In the genomic region with DNA sequence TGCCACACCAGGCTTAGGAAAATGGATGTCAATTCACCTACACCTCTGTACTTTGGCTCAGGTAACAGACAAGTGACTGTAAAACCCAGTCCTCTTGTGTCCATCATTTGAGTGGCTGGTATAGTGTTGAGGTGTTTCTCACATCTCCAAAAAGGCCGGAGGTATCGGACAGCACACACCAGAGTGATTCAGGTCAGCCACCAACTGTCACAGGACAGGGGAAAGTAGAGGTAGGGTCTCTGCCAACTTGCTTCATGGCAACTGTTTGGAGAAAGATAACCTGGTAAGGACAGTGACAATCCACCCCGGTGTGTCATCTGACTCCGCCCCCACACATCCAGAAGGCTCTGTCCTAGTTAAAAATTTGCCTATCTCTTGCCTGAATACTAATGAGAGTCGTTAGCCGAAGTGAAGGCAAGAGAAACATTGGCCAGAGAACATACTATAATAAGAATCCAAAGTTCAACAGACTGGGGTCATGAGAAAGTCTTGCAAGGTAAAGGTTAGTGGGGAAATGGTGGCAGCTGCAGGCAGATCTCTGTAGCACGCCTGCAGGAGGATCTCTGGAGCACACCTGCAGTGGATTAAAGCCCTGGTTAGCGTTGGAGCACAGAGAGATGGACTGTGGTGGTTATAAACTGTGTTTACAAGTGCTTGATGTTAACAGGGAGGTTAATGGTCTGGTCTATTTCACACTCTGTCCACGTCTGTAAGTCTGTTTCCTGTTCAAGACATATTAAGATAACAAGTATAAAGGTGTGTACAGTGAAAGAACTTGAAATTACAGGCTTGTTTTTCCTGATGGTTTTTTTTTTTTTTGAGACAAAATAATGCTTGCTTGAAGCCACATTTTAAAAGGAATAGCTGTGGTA, we compare ENCODE assay signal across 15 mouse cellular contexts. TPM values are rescaled to one million over a fixed set of nuclear protein-coding genes. Genes with fewer than 3 reads are reported as not detected.
DNase-seq lines count a peak whose midpoint lies in the region; ATAC-seq and TF ChIP-seq lines count a peak whose summit lies in the region.
"Had no signal": no experiment of that assay in that cellular context is flagged by ENCODE, and none has a peak within 500 bp of the region (broad histone marks: within the 10 kb centered on the region; RNA-seq: fewer than 3 reads in every experiment).

No protein-coding gene starts in this region.

- no peak overlapping the region for H3K9ac ChIP-seq in liver, postnatal 0 days (replicated peaks)
- no peak overlapping the region for H3K9ac ChIP-seq in intestine, embryonic 15.5 days
- H3K9ac ChIP-seq in kidney, embryonic 16.5 days (replicated peaks; ENCODE audit: low read length): no peak overlapping the region
- H3K9ac ChIP-seq in forebrain, embryonic 16.5 days (replicated peaks; ENCODE audit: low read depth, low read length): no peak overlapping the region
- H3K9ac ChIP-seq: forebrain, embryonic 12.5 days; lung, embryonic 15.5 days had no signal

- peak overlapping the region; percentile 55 for H3K4me2 ChIP-seq in liver, postnatal 0 days (ENCODE audit: low read depth, low read length)
- H3K4me2 ChIP-seq in intestine, embryonic 15.5 days (replicated peaks): 0 out of 2 replicates have a peak overlapping the region, but pooled peaks have one; percentile 3
- H3K4me2 ChIP-seq in kidney, embryonic 16.5 days (replicated peaks; ENCODE audit: low read depth, low read length): no peak overlapping the region
- no peak overlapping the region for H3K4me2 ChIP-seq in forebrain, embryonic 16.5 days (ENCODE audit: low read length)
- H3K4me2 ChIP-seq: forebrain, embryonic 12.5 days; lung, embryonic 15.5 days had no signal

- ATAC-seq in liver, postnatal 0 days: peak; percentile 46
- ATAC-seq in intestine, embryonic 15.5 days: peak; percentile 81
- ATAC-seq in kidney, embryonic 16.5 days (ENCODE audit: low FRiP score, low TSS enrichment): peak; percentile 79
- ATAC-seq in megakaryocyte-erythroid progenitor cell, adult 5-6 weeks (replicated peaks; ENCODE audit: low FRiP score, low TSS enrichment, poor library complexity, severe bottlenecking): 0 out of 2 replicates have a peak, but pooled peaks have one; percentile 46
- ATAC-seq in cerebellum, adult (ENCODE audit: insufficient number of reproducible peaks, low FRiP score, low TSS enrichment): no peak
- no peak for ATAC-seq in forebrain, embryonic 16.5 days

- no peak for TF ChIP-seq CTCF in liver, postnatal 0 days (IDR thresholded peaks at IDR 0.05; ENCODE audit: low read depth)

- WGBS in liver, postnatal 0 days (ENCODE audit: insufficient replicate concordance): 57% methylated on average over 9 of the region's 9 CpGs
- WGBS in intestine, embryonic 15.5 days: 46% methylated on average over 9 of the region's 9 CpGs
- 57% methylated on average over 9 of the region's 9 CpGs for WGBS in kidney, embryonic 16.5 days
- whole genome bisulfite sequencing in forebrain, embryonic 16.5 days: 73% methylated on average over 9 of the region's 9 CpGs

- H3K36me3 ChIP-seq in liver, postnatal 0 days (replicated peaks; ENCODE audit: insufficient read depth, low read length): no peaks in the 10 kb centered on the region
- no peaks in the 10 kb centered on the region for H3K36me3 ChIP-seq in intestine, embryonic 15.5 days
- no peaks in the 10 kb centered on the region for H3K36me3 ChIP-seq in kidney, embryonic 16.5 days (ENCODE audit: insufficient read depth, low read length)
- no peaks in the 10 kb centered on the region for H3K36me3 ChIP-seq in forebrain, embryonic 16.5 days (ENCODE audit: control insufficient read depth, insufficient read depth)
- H3K36me3 ChIP-seq: forebrain, embryonic 12.5 days; lung, embryonic 15.5 days had no signal

- H3K9me3 ChIP-seq in liver, postnatal 0 days (ENCODE audit: low read length): no peaks in the 10 kb centered on the region
- no peaks in the 10 kb centered on the region for H3K9me3 ChIP-seq in intestine, embryonic 15.5 days
- no peaks in the 10 kb centered on the region for H3K9me3 ChIP-seq in kidney, embryonic 16.5 days (ENCODE audit: low read length)
- H3K9me3 ChIP-seq in forebrain, embryonic 16.5 days (ENCODE audit: control insufficient read depth, low read length): no peaks in the 10 kb centered on the region
- H3K9me3 ChIP-seq: forebrain, embryonic 12.5 days; lung, embryonic 15.5 days had no signal

- DNase-seq in liver, postnatal 0 days: peak; percentile 30
- DNase-seq in liver: no peak
- no peak for DNase-seq in adrenal gland, postnatal 4 days (ENCODE audit: low spot score in 2 of 2)
- DNase-seq: adrenal gland, postnatal 25 days; cerebellum, postnatal 14 days; thymus, postnatal 25 days had no signal

- H3K27ac ChIP-seq in liver, postnatal 0 days (ENCODE audit: low read depth): peak overlapping the region; percentile 83; the same call in 1 of the 2 replicates
- H3K27ac ChIP-seq in intestine, embryonic 15.5 days: 0 out of 2 replicates have a peak overlapping the region, but pooled peaks have one; percentile 32
- H3K27ac ChIP-seq in kidney, embryonic 16.5 days (ENCODE audit: low read length): peak overlapping the region; percentile 27; the same call in 1 of the 2 replicates
- H3K27ac ChIP-seq in forebrain, embryonic 16.5 days (ENCODE audit: low read length): no peak overlapping the region
- H3K27ac ChIP-seq: forebrain, embryonic 12.5 days; lung, embryonic 15.5 days; macrophage had no signal

- TF ChIP-seq EP300 in liver, postnatal 0 days (IDR thresholded peaks at IDR 0.05; ENCODE audit: low read depth): no peak

- H3K4me3 ChIP-seq in liver, postnatal 0 days (ENCODE audit: low read depth, low read length): peak overlapping the region; percentile 9; the same call in 1 of the 2 replicates
- no peak overlapping the region for H3K4me3 ChIP-seq in intestine, embryonic 15.5 days (replicated peaks)
- no peak overlapping the region for H3K4me3 ChIP-seq in kidney, embryonic 16.5 days (ENCODE audit: low read length)
- no peak overlapping the region for H3K4me3 ChIP-seq in forebrain, embryonic 16.5 days (replicated peaks; ENCODE audit: low read length)
- H3K4me3 ChIP-seq: forebrain, embryonic 12.5 days; lung, embryonic 15.5 days; myocyte had no signal

- no peaks in the 10 kb centered on the region for H3K27me3 ChIP-seq in liver, postnatal 0 days (ENCODE audit: insufficient read depth, low read length)
- H3K27me3 ChIP-seq in intestine, embryonic 15.5 days (replicated peaks): no peaks in the 10 kb centered on the region
- H3K27me3 ChIP-seq in kidney, embryonic 16.5 days (ENCODE audit: insufficient read depth, low read length): no peaks in the 10 kb centered on the region
- H3K27me3 ChIP-seq in forebrain, embryonic 16.5 days (replicated peaks; ENCODE audit: control insufficient read depth, insufficient read depth, low read length): no peaks in the 10 kb centered on the region
- H3K27me3 ChIP-seq: forebrain, embryonic 12.5 days; lung, embryonic 15.5 days had no signal

- H3K4me1 ChIP-seq in liver, postnatal 0 days (ENCODE audit: insufficient read depth): peaks cover 3% of the 10 kb centered on the region; the same call in 1 of the 2 replicates
- H3K4me1 ChIP-seq in intestine, embryonic 15.5 days (replicated peaks): peaks cover 4% of the 10 kb centered on the region; the same call in 1 of the 2 replicates
- no peaks in the 10 kb centered on the region for H3K4me1 ChIP-seq in kidney, embryonic 16.5 days (ENCODE audit: insufficient read depth, low read length)
- H3K4me1 ChIP-seq in forebrain, embryonic 16.5 days (replicated peaks; ENCODE audit: control insufficient read depth, insufficient read depth, low read length): no peaks in the 10 kb centered on the region
- H3K4me1 ChIP-seq: lung, embryonic 15.5 days had no signal

RNA-seq across cellular contexts. Expression of gene Osbpl11, which starts 13.9 kb away (rescaled TPM):
- 6.2 and 6.3 TPM in 2 replicates for polyA plus RNA-seq in liver, postnatal 0 days (2015; fragmentation: Nextera tagmentation; extraction: Ambion mirVana)
- polyA plus RNA-seq in intestine, embryonic 15.5 days (2015; fragmentation: Nextera tagmentation; extraction: Ambion mirVana): 14.7 and 15.2 TPM in 2 replicates
- 15.3 and 15.8 TPM in 2 replicates for polyA plus RNA-seq in kidney, embryonic 16.5 days (2015; fragmentation: Nextera tagmentation; extraction: Ambion mirVana)
- total RNA-seq in megakaryocyte-erythroid progenitor cell, adult 5-6 weeks (2014; fragmentation: Nextera tagmentation): 7.4 and 10.7 TPM in 2 replicates
- 10.9 and 12.5 TPM in 2 replicates for total RNA-seq in megakaryocyte-erythroid progenitor cell, adult 5-6 weeks (2017)
- polyA plus RNA-seq in forebrain, embryonic 16.5 days (2015; fragmentation: Nextera tagmentation; extraction: Ambion mirVana): 16.7 and 18.1 TPM in 2 replicates
- 10 to 100 TPM; 33.8 to 34.5 TPM for total RNA-seq in adrenal gland, postnatal 4 days (2021)

Comparison
In these comparisons a context has a peak if more than half of its experiments do, and no peak if none do; other contexts are left out.
1. ATAC-seq: peak in liver, postnatal 0 days (single experiment), intestine, embryonic 15.5 days (single experiment), kidney, embryonic 16.5 days (single experiment) and megakaryocyte-erythroid progenitor cell, adult 5-6 weeks (single experiment); none in cerebellum, adult (single experiment) and forebrain, embryonic 16.5 days (single experiment).
2. H3K4me2 ChIP-seq: peak in liver, postnatal 0 days (single experiment) and intestine, embryonic 15.5 days (single experiment); none in kidney, embryonic 16.5 days (single experiment) and forebrain, embryonic 16.5 days (single experiment).